Mouse (Mus musculus) neural tube, embryonic 15.5 days (tissue): ENCODE data around the gene Ppfia3. TPM values are rescaled to one million over a fixed set of nuclear protein-coding genes. Genes with fewer than 3 reads are reported as not detected.
A peak's percentile ranks its signal among the peaks of the same experiment; 100 is the strongest.

Source experiments
- ATAC-seq: fragments of 200-750 bp; cut with Nextera tagmentation; 2 replicates; pipeline ENCODE4 v1.8.0; 2017; ENCODE audit warnings: mild to moderate bottlenecking, moderate TSS enrichment, moderate library complexity; ENCODE audit not compliant: low FRiP score
- H3K27ac ChIP-seq: fragments of 300-500 bp; sonication (generic); replicated peaks from 2 replicates; pipeline ENCODE4 v1.5.1; 2015; ENCODE audit warnings: mild to moderate bottlenecking, inconsistent platforms
- H3K27me3 ChIP-seq: fragments of 300-500 bp; sonication (generic); replicated peaks from 2 replicates; pipeline ENCODE4 v1.6.1; 2015; ENCODE audit warnings: inconsistent platforms
- H3K36me3 ChIP-seq: fragments of 300-500 bp; sonication (generic); 2 replicates; pipeline ENCODE4 v1.6.1; 2015; ENCODE audit warnings: inconsistent platforms
- H3K4me1 ChIP-seq: fragments of 300-500 bp; sonication (generic); 2 replicates; pipeline ENCODE4 v1.6.1; 2015; ENCODE audit warnings: inconsistent platforms
- H3K4me2 ChIP-seq: fragments of 300-500 bp; sonication (generic); 2 replicates; pipeline ENCODE4 v1.6.1; 2015; ENCODE audit warnings: inconsistent platforms, mild to moderate bottlenecking, moderate library complexity
- H3K4me3 ChIP-seq: fragments of 300-500 bp; sonication (generic); replicated peaks from 2 replicates; pipeline ENCODE4 v1.5.1; 2015; ENCODE audit warnings: mild to moderate bottlenecking, inconsistent platforms
- H3K9ac ChIP-seq: fragments of 300-500 bp; sonication (generic); replicated peaks from 2 replicates; pipeline ENCODE4 v1.6.1; 2015; ENCODE audit warnings: mild to moderate bottlenecking, inconsistent platforms
- H3K9me3 ChIP-seq: fragments of 300-500 bp; sonication (generic); replicated peaks from 2 replicates; pipeline ENCODE4 v1.6.1; 2016; ENCODE audit warnings: inconsistent platforms
- WGBS: fragments of 180-500 bp; shearing (Covaris S2); methylation state at CpG from one replicate; pipeline ENCODE4 v1.1.7; 2015; ENCODE audit warnings: mixed read lengths; 5-methylcytosine and 5-hydroxymethylcytosine counted together
- polyA plus RNA-seq: library from polyadenylated mRNA; unstranded; fragments of >200 nt; fragmentation: Nextera tagmentation; extraction: Ambion mirVana; gene quantifications from 2 replicates; pipeline ENCODE4 v1.2.1, GENCODE M21; 2015

Gene Ppfia3
- polyA plus RNA-seq: 27.3 and 29.5 TPM in 2 replicates

GRCm38 (mm10) chr7:45366652-45367019 is at the start of gene Ppfia3:
Ppfia3 (minus strand) TSS chr7:45367019.
- Histone ChIP-seq H3K4me3 (peak within 1 kb of the TSS; percentile 79), H3K9ac (peak within 1 kb of the TSS; percentile 90), H3K9me3 (no peaks in the 10 kb centered on the region), H3K4me2 (peak within 1 kb of the TSS; percentile 71), H3K27me3 (peaks cover 11% of the 10 kb centered on the region; the same call in 1 of the 2 replicates), H3K27ac (peak within 1 kb of the TSS; percentile 90), H3K4me1 (peaks cover 72% of the 10 kb centered on the region), H3K36me3 (no peaks in the 10 kb centered on the region)
- peak; percentile 33 for ATAC-seq
- WGBS: under 1% methylated on average over 23 of the region's 26 CpGs

- no peak overlapping the region for H3K9ac ChIP-seq
- H3K27ac ChIP-seq: no peak overlapping the region
- no peaks in the 10 kb centered on the region for H3K9me3 ChIP-seq
- peak overlapping the region; percentile 34 for H3K4me2 ChIP-seq
- 0 out of 2 replicates have a peak overlapping the region, but pooled peaks have one; percentile 5 for H3K4me3 ChIP-seq
- no peak for ATAC-seq
- H3K4me1 ChIP-seq: peaks cover 20% of the 10 kb centered on the region
- H3K27me3 ChIP-seq: peaks cover 98% of the 10 kb centered on the region
- peaks cover under 1% of the 10 kb centered on the region; the same call in 1 of the 2 replicates for H3K36me3 ChIP-seq
- 13% methylated on average over 37 of the region's 37 CpGs for WGBS
These were observed 48.8 kb upstream of the Ppfia3 start for GRCm38 (mm10) chr7:45415636-45416035.

GRCm38 (mm10) chr7:45414740-45415224 is 48.0 kb upstream of the Ppfia3 start:
- 38% methylated on average over 12 of the region's 12 CpGs for WGBS
- H3K4me3 ChIP-seq: no peak overlapping the region
- no peak for ATAC-seq
- H3K36me3 ChIP-seq: no peaks in the 10 kb centered on the region
- peaks cover 98% of the 10 kb centered on the region for H3K27me3 ChIP-seq
- peaks cover 20% of the 10 kb centered on the region for H3K4me1 ChIP-seq
- H3K27ac ChIP-seq: no peak overlapping the region
- H3K4me2 ChIP-seq: no peak overlapping the region
- H3K9ac ChIP-seq: no peak overlapping the region
- no peaks in the 10 kb centered on the region for H3K9me3 ChIP-seq

- WGBS: under 1% methylated on average over 22 of the region's 27 CpGs
- H3K4me2 ChIP-seq: peak overlapping the region; percentile 94
- H3K27ac ChIP-seq: no peak overlapping the region
- peak overlapping the region; percentile 50 for H3K9ac ChIP-seq
- H3K27me3 ChIP-seq: peaks cover 98% of the 10 kb centered on the region
- no peaks in the 10 kb centered on the region for H3K9me3 ChIP-seq
- peaks cover 20% of the 10 kb centered on the region for H3K4me1 ChIP-seq
- H3K4me3 ChIP-seq: peak overlapping the region; percentile 51
- H3K36me3 ChIP-seq: no peaks in the 10 kb centered on the region
- no peak for ATAC-seq
These were observed 47.3 kb upstream of the Ppfia3 start for GRCm38 (mm10) chr7:45413864-45414739.

GRCm38 (mm10) chr7:45413113-45413863 is 46.5 kb upstream of the Ppfia3 start, which contains the start of gene Ntf5:
Ntf5 (plus strand) TSS chr7:45413695.
- Histone ChIP-seq H3K4me3 (peak within 1 kb of the TSS; percentile 51), H3K4me1 (peaks cover 20% of the 10 kb centered on the region), H3K9ac (peak within 1 kb of the TSS; percentile 50), H3K9me3 (no peaks in the 10 kb centered on the region), H3K27me3 (peaks cover 98% of the 10 kb centered on the region), H3K4me2 (peak within 1 kb of the TSS; percentile 94), H3K27ac (no peak within 1 kb of the TSS), H3K36me3 (no peaks in the 10 kb centered on the region)
- no peak for ATAC-seq
- WGBS: 3% methylated on average over 44 of the region's 45 CpGs

- H3K36me3 ChIP-seq: no peaks in the 10 kb centered on the region
- H3K27me3 ChIP-seq: peaks cover 98% of the 10 kb centered on the region
- H3K9ac ChIP-seq: no peak overlapping the region
- H3K9me3 ChIP-seq: no peaks in the 10 kb centered on the region
- peaks cover 20% of the 10 kb centered on the region for H3K4me1 ChIP-seq
- 92% methylated on average over 2 of the region's 2 CpGs for WGBS
- no peak overlapping the region for H3K27ac ChIP-seq
- no peak overlapping the region for H3K4me3 ChIP-seq
- H3K4me2 ChIP-seq: no peak overlapping the region
- no peak for ATAC-seq
These were observed 45.6 kb upstream of the Ppfia3 start for GRCm38 (mm10) chr7:45412421-45412820.

GRCm38 (mm10) chr7:45409497-45410163 is 42.8 kb upstream of the Ppfia3 start:
- no peaks in the 10 kb centered on the region for H3K9me3 ChIP-seq
- H3K4me2 ChIP-seq: no peak overlapping the region
- ATAC-seq: no peak
- no peaks in the 10 kb centered on the region for H3K36me3 ChIP-seq
- no peak overlapping the region for H3K4me3 ChIP-seq
- 89% methylated on average over 8 of the region's 8 CpGs for WGBS
- H3K27me3 ChIP-seq: peaks cover 97% of the 10 kb centered on the region
- no peak overlapping the region for H3K9ac ChIP-seq
- H3K27ac ChIP-seq: no peak overlapping the region
- peaks cover 32% of the 10 kb centered on the region for H3K4me1 ChIP-seq

GRCm38 (mm10) chr7:45408949-45409348 is 42.1 kb upstream of the Ppfia3 start:
- H3K4me2 ChIP-seq: no peak overlapping the region
- 91% methylated on average over 17 of the region's 17 CpGs for WGBS

GRCm38 (mm10) chr7:45408351-45408750 is 41.5 kb upstream of the Ppfia3 start:
- H3K36me3 ChIP-seq: no peaks in the 10 kb centered on the region
- H3K27ac ChIP-seq: no peak overlapping the region
- H3K4me2 ChIP-seq: no peak overlapping the region
- no peaks in the 10 kb centered on the region for H3K9me3 ChIP-seq
- H3K9ac ChIP-seq: no peak overlapping the region
- H3K27me3 ChIP-seq: peaks cover 84% of the 10 kb centered on the region
- 73% methylated on average over 7 of the region's 7 CpGs for WGBS
- H3K4me1 ChIP-seq: peaks cover 22% of the 10 kb centered on the region
- no peak for ATAC-seq
- H3K4me3 ChIP-seq: no peak overlapping the region

More at GRCm38 (mm10) chr7:45408949-45409348, 42.1 kb upstream of the Ppfia3 start:
- Histone ChIP-seq H3K9me3 (no peaks in the 10 kb centered on the region), H3K4me3 (no peak overlapping the region), H3K9ac (no peak overlapping the region), H3K4me1 (peaks cover 28% of the 10 kb centered on the region), H3K27me3 (peaks cover 90% of the 10 kb centered on the region), H3K36me3 (no peaks in the 10 kb centered on the region), H3K27ac (no peak overlapping the region)
- ATAC-seq: no peak

GRCm38 (mm10) chr7:45407836-45408235 is 41.0 kb upstream of the Ppfia3 start:
- Histone ChIP-seq H3K4me3 (no peak overlapping the region), H3K4me2 (no peak overlapping the region), H3K9ac (no peak overlapping the region), H3K4me1 (peaks cover 18% of the 10 kb centered on the region), H3K36me3 (no peaks in the 10 kb centered on the region), H3K9me3 (no peaks in the 10 kb centered on the region), H3K27ac (no peak overlapping the region), H3K27me3 (peaks cover 79% of the 10 kb centered on the region)
- WGBS: 80% methylated on average over 10 of the region's 10 CpGs
- ATAC-seq: no peak
